Mouse (Mus musculus) adrenal gland, postnatal 14 days (tissue): ENCODE results near the gene Zfp931. TPM values are rescaled to one million over a fixed set of nuclear protein-coding genes. Genes with fewer than 3 reads are reported as not detected.

Experiments used
- total RNA-seq: library from RNA; stranded (reverse); gene quantifications from 2 replicates; pipeline ENCODE4 v1.2.3, GENCODE M21; 2021

The Zfp931 gene
- total RNA-seq, 1 experiment from 2014 or later, result 23.9 TPM

Other genes starting within 250 kb of the Zfp931 start
- 101 and 107 TPM in 2 replicates for gene Gm14325, start 238.1 kb downstream of the Zfp931 start, total RNA-seq
- gene Gm14327, start 181.4 kb downstream of the Zfp931 start, total RNA-seq, result 3.3 and 4.5 TPM in 2 replicates
- gene Zfp972, start 152.9 kb downstream of the Zfp931 start, total RNA-seq, result 1.7 and 1.8 TPM in 2 replicates
- 27.4 and 32.7 TPM in 2 replicates for gene Gm14326, start 121.2 kb downstream of the Zfp931 start, total RNA-seq
- 29.5 and 33.3 TPM in 2 replicates for gene Zfp971, start 55.2 kb downstream of the Zfp931 start, total RNA-seq
- gene Phactr3, start 40.5 kb upstream of the Zfp931 start, total RNA-seq, result 1.5 and 4.1 TPM in 2 replicates